Mouse (Mus musculus): Measurements from ENCODE around the gene 1700067K01Rik. TPM values are rescaled to one million over a fixed set of nuclear protein-coding genes. Genes with fewer than 3 reads are reported as not detected.

Gene 1700067K01Rik
- polyA plus RNA-seq, 1 experiment from 2014 or later: 0.68 TPM

DNA sequence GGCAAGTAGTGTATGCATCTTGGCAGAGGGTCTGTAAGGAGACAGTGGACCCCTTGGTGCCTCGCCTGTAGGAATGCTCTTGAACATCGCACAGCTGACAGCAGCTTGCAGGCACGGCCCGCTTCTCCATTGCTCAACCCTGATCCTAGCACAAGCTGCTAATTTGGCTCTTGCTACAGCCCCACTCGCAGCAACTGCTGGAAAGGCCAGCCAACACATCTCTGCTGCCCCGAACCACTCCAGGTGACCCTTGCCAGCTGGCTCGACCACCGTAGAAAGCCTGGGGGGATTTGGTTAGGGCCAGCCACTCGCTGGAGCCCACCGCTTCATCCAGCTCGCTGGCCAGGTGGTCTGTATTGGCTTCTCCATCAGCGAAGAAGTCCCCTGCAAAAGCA, 41.6 kb downstream of the 1700067K01Rik start:
- Histone ChIP-seq H3K4me2 (peak overlapping the region; percentile 65), H3K4me1 (peaks cover 14% of the 10 kb centered on the region), H3K27me3 (replicated peaks) (peaks cover 46% of the 10 kb centered on the region), H3K27ac (no peak overlapping the region), H3K36me3 (no peaks in the 10 kb centered on the region), H3K9me3 (no peaks in the 10 kb centered on the region), H3K9ac (no peak overlapping the region), H3K4me3 (replicated peaks) (peak overlapping the region; percentile 35)
- no peak for ATAC-seq (ENCODE audit: insufficient read depth, low FRiP score, low read depth)
- WGBS: 26% methylated on average over 12 of the region's 12 CpGs

- H3K4me2 ChIP-seq: no peak overlapping the region
- peaks cover 46% of the 10 kb centered on the region for H3K27me3 ChIP-seq (replicated peaks)
- no peak overlapping the region for H3K9ac ChIP-seq
- H3K9me3 ChIP-seq: no peaks in the 10 kb centered on the region
- peaks cover 14% of the 10 kb centered on the region for H3K4me1 ChIP-seq
- WGBS: 12% methylated on average over 7 of the region's 7 CpGs
- H3K4me3 ChIP-seq (replicated peaks): no peak overlapping the region
- no peak overlapping the region for H3K27ac ChIP-seq
- ATAC-seq (ENCODE audit: insufficient read depth, low FRiP score, low read depth): no peak
- H3K36me3 ChIP-seq: no peaks in the 10 kb centered on the region
Observed at GRCm38 (mm10) chr8:84044103-84044502, 42.8 kb downstream of the 1700067K01Rik start.

DNA sequence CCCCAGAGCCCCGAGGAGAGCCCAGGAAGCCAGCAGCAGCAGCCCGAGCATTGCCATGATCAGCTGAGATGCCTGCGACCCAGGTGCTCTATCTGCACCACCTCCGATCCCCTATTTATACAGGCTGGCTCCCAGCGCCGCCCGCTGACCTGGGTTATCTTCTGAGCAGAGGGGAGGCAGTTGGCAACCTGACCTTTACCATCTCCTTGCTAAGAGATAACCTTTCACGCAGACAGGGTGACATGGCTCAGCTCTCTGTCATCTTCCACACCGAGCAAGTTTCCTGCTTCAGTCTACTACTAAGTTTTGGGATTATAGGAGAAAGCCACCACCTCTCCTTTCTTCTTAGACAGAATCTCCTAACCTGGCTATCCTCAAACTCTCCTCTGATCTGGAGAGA, 43.6 kb downstream of the 1700067K01Rik start, which contains the start of gene Rln3:
Gene Rln3 (minus strand): TSS at position 101 of the 400 bp plus-strand sequence.
- WGBS: 7% methylated on average over 9 of the region's 9 CpGs
- Histone ChIP-seq H3K4me1 (peaks cover 14% of the 10 kb centered on the region), H3K27me3 (replicated peaks) (peaks cover 42% of the 10 kb centered on the region), H3K9ac (no peak within 1 kb of the TSS), H3K27ac (no peak within 1 kb of the TSS), H3K4me2 (peak within 1 kb of the TSS; percentile 23; the same call in 1 of the 2 replicates), H3K9me3 (no peaks in the 10 kb centered on the region), H3K36me3 (no peaks in the 10 kb centered on the region), H3K4me3 (replicated peaks) (no peak within 1 kb of the TSS)
- no peak for ATAC-seq (ENCODE audit: insufficient read depth, low FRiP score, low read depth)

GRCm38 (mm10) chr8:84046505-84046904, 45.2 kb downstream of the 1700067K01Rik start:
- WGBS: 77% methylated on average over 3 of the region's 3 CpGs
- no peaks in the 10 kb centered on the region for H3K36me3 ChIP-seq
- H3K4me1 ChIP-seq: peaks cover 14% of the 10 kb centered on the region
- ATAC-seq (ENCODE audit: insufficient read depth, low FRiP score, low read depth): no peak
- H3K4me3 ChIP-seq (replicated peaks): no peak overlapping the region
- H3K27me3 ChIP-seq (replicated peaks): peaks cover 39% of the 10 kb centered on the region
- no peak overlapping the region for H3K4me2 ChIP-seq
- no peaks in the 10 kb centered on the region for H3K9me3 ChIP-seq
- H3K9ac ChIP-seq: no peak overlapping the region
- no peak overlapping the region for H3K27ac ChIP-seq

GRCm38 (mm10) chr8:84048171-84048570, 46.9 kb downstream of the 1700067K01Rik start:
- Histone ChIP-seq H3K27ac (no peak overlapping the region), H3K9ac (no peak overlapping the region), H3K36me3 (no peaks in the 10 kb centered on the region), H3K27me3 (replicated peaks) (peaks cover 23% of the 10 kb centered on the region), H3K4me1 (peaks cover 6% of the 10 kb centered on the region; the same call in 1 of the 2 replicates), H3K4me3 (replicated peaks) (no peak overlapping the region), H3K9me3 (no peaks in the 10 kb centered on the region), H3K4me2 (no peak overlapping the region)
- ATAC-seq (ENCODE audit: insufficient read depth, low FRiP score, low read depth): no peak
- WGBS: 62% methylated on average over 5 of the region's 5 CpGs

GRCm38 (mm10) chr8:84052746-84053145, 51.4 kb downstream of the 1700067K01Rik start:
- no peak overlapping the region for H3K27ac ChIP-seq
- ATAC-seq (ENCODE audit: insufficient read depth, low FRiP score, low read depth): peak; percentile 89
- H3K9me3 ChIP-seq: no peaks in the 10 kb centered on the region
- H3K4me1 ChIP-seq: no peaks in the 10 kb centered on the region
- H3K4me2 ChIP-seq: no peak overlapping the region
- H3K27me3 ChIP-seq (replicated peaks): no peaks in the 10 kb centered on the region; the same call in 1 of the 2 replicates
- no peak overlapping the region for H3K4me3 ChIP-seq (replicated peaks)
- WGBS: 45% methylated on average over 3 of the region's 3 CpGs
- H3K9ac ChIP-seq: no peak overlapping the region
- H3K36me3 ChIP-seq: no peaks in the 10 kb centered on the region

DNA sequence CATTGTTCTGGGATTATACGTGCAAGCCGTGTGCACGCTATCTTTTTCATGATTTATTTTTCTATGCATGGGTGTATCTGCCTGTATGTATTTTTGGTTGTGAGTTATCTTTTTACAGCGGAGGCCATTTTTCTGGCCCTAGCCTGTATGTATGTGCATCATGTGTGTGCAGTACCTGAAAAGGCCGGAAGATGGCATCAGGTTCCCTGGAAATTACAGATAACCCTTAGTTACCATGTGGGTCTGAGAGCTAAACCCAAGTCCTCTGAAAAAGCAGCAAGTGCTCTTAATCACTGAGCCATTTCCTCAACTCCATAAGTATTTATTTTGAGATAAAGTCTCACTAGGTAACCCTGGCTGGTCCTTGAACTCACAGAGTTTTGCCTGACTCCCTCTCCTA, 51.9 kb downstream of the 1700067K01Rik start:
- no peak for ATAC-seq (ENCODE audit: insufficient read depth, low FRiP score, low read depth)
- WGBS: 83% methylated on average over 5 of the region's 5 CpGs
- H3K36me3 ChIP-seq: no peaks in the 10 kb centered on the region

More for the DNA sequence above, 51.9 kb downstream of the 1700067K01Rik start:
- Histone ChIP-seq H3K9me3 (no peaks in the 10 kb centered on the region), H3K4me3 (replicated peaks) (no peak overlapping the region), H3K27me3 (replicated peaks) (no peaks in the 10 kb centered on the region; the same call in 1 of the 2 replicates), H3K4me2 (no peak overlapping the region), H3K27ac (no peak overlapping the region), H3K9ac (no peak overlapping the region), H3K4me1 (no peaks in the 10 kb centered on the region)

MicroRNAs within 50 kb of the gene (microRNA counts, 519-probe panel; counts per million panel counts)
- not detected for microRNA mmu-miR-1199

Small RNA genes lying within 50 kb of the gene (microRNA-seq; reads per million reads assigned to microRNA genes)
- gene Mir1199: 0.77 reads per million
- 1.4 reads per million for gene Mir8111

Other genes starting within 250 kb of the 1700067K01Rik start
- 17.7 and 18.1 TPM in 2 replicates for gene Adgrl1, start 101.4 kb upstream of the 1700067K01Rik start, polyA plus RNA-seq (2015; fragmentation: Nextera tagmentation; extraction: Ambion mirVana)
- 0.42 and 0.53 TPM in 2 replicates for gene Gm10644, start 46.3 kb upstream of the 1700067K01Rik start, polyA plus RNA-seq (2015; fragmentation: Nextera tagmentation; extraction: Ambion mirVana)
- gene Asf1b, start 46.0 kb upstream of the 1700067K01Rik start, polyA plus RNA-seq (2015; fragmentation: Nextera tagmentation; extraction: Ambion mirVana): 55.0 and 57.3 TPM in 2 replicates
- 113 and 125 TPM in 2 replicates for gene Prkaca, start 28.5 kb upstream of the 1700067K01Rik start, polyA plus RNA-seq (2015; fragmentation: Nextera tagmentation; extraction: Ambion mirVana)
- 8.9 and 9.9 TPM in 2 replicates for gene Samd1, start 3.8 kb upstream of the 1700067K01Rik start, polyA plus RNA-seq (2015; fragmentation: Nextera tagmentation; extraction: Ambion mirVana)
- gene 2210011C24Rik, start 10.7 kb downstream of the 1700067K01Rik start, polyA plus RNA-seq (2015; fragmentation: Nextera tagmentation; extraction: Ambion mirVana): 0.67 and 1.0 TPM in 2 replicates
- 6.6 and 6.7 TPM in 2 replicates for gene Palm3, start 20.0 kb downstream of the 1700067K01Rik start, polyA plus RNA-seq (2015; fragmentation: Nextera tagmentation; extraction: Ambion mirVana)
- gene Il27ra, start 41.1 kb downstream of the 1700067K01Rik start, polyA plus RNA-seq (2015; fragmentation: Nextera tagmentation; extraction: Ambion mirVana): 1.1 and 1.7 TPM in 2 replicates
- gene Rln3, start 43.5 kb downstream of the 1700067K01Rik start, polyA plus RNA-seq (2015; fragmentation: Nextera tagmentation; extraction: Ambion mirVana): not detected in 2 replicates
- 1.1 and 1.3 TPM in 2 replicates for gene Gm10643, start 63.6 kb downstream of the 1700067K01Rik start, polyA plus RNA-seq (2015; fragmentation: Nextera tagmentation; extraction: Ambion mirVana)
- gene Rfx1, start 65.3 kb downstream of the 1700067K01Rik start, polyA plus RNA-seq (2015; fragmentation: Nextera tagmentation; extraction: Ambion mirVana): 8.0 and 8.8 TPM in 2 replicates
- 6.8 and 7.7 TPM in 2 replicates for gene Dcaf15, start 103.3 kb downstream of the 1700067K01Rik start, polyA plus RNA-seq (2015; fragmentation: Nextera tagmentation; extraction: Ambion mirVana)
- 0.36 and 0.39 TPM in 2 replicates for gene Podnl1, start 124.5 kb downstream of the 1700067K01Rik start, polyA plus RNA-seq (2015; fragmentation: Nextera tagmentation; extraction: Ambion mirVana)
- 22.2 and 22.7 TPM in 2 replicates for gene Cc2d1a, start 146.4 kb downstream of the 1700067K01Rik start, polyA plus RNA-seq (2015; fragmentation: Nextera tagmentation; extraction: Ambion mirVana)
- gene 4930432K21Rik, start 146.5 kb downstream of the 1700067K01Rik start, polyA plus RNA-seq (2015; fragmentation: Nextera tagmentation; extraction: Ambion mirVana): 0.91 and 1.2 TPM in 2 replicates
- gene Nanos3, start 183.7 kb downstream of the 1700067K01Rik start, polyA plus RNA-seq (2015; fragmentation: Nextera tagmentation; extraction: Ambion mirVana): 1.7 and 2.3 TPM in 2 replicates
- gene Zswim4, start 235.6 kb downstream of the 1700067K01Rik start, polyA plus RNA-seq (2015; fragmentation: Nextera tagmentation; extraction: Ambion mirVana): 8.9 and 9.7 TPM in 2 replicates
- gene D8Ertd738e, start 248.2 kb downstream of the 1700067K01Rik start, polyA plus RNA-seq (2015; fragmentation: Nextera tagmentation; extraction: Ambion mirVana): 311 and 318 TPM in 2 replicates